Mouse (Mus musculus) heart, embryonic 13.5 days (tissue): ENCODE measurements around the gene Fam205c. TPM values are rescaled to one million over a fixed set of nuclear protein-coding genes. Genes with fewer than 3 reads are reported as not detected.

Source experiments
- ATAC-seq: fragments of 200-750 bp; cut with Nextera tagmentation; 2 replicates; pipeline ENCODE4 v1.8.0; 2017; ENCODE audit warnings: moderate TSS enrichment; ENCODE audit not compliant: insufficient number of reproducible peaks, low FRiP score, low TSS enrichment; ENCODE audit errors: extremely low read depth
- H3K27ac ChIP-seq: fragments of 300-500 bp; sonication (generic); replicated peaks from 2 replicates; pipeline ENCODE4 v1.5.1; 2015; ENCODE audit warnings: moderate library complexity, mild to moderate bottlenecking, inconsistent platforms
- H3K27me3 ChIP-seq: fragments of 300-500 bp; sonication (generic); replicated peaks from 2 replicates; pipeline ENCODE4 v1.6.1; 2015; ENCODE audit warnings: mild to moderate bottlenecking, inconsistent platforms
- H3K36me3 ChIP-seq: fragments of 300-500 bp; sonication (generic); 2 replicates; pipeline ENCODE4 v1.6.1; 2015; ENCODE audit warnings: mild to moderate bottlenecking, inconsistent platforms
- H3K4me1 ChIP-seq: fragments of 300-500 bp; sonication (generic); 2 replicates; pipeline ENCODE4 v1.6.1; 2015; ENCODE audit warnings: inconsistent platforms
- H3K4me2 ChIP-seq: fragments of 300-500 bp; sonication (generic); 2 replicates; pipeline ENCODE4 v1.6.1; 2015; ENCODE audit warnings: inconsistent platforms, mild to moderate bottlenecking, moderate library complexity
- H3K4me3 ChIP-seq: fragments of 300-500 bp; sonication (generic); 2 replicates; pipeline ENCODE4 v1.5.1; 2015; ENCODE audit warnings: moderate library complexity, mild to moderate bottlenecking, inconsistent platforms
- H3K9ac ChIP-seq: fragments of 300-500 bp; sonication (generic); 2 replicates; pipeline ENCODE4 v1.6.1; 2015; ENCODE audit warnings: inconsistent platforms, mild to moderate bottlenecking, moderate library complexity
- H3K9me3 ChIP-seq: fragments of 300-500 bp; sonication (generic); 2 replicates; pipeline ENCODE4 v1.6.1; 2016; ENCODE audit warnings: inconsistent platforms
- WGBS: fragments of 180-500 bp; shearing (Covaris S2); methylation state at CpG from one replicate; pipeline ENCODE4 v1.1.7; 2015; ENCODE audit warnings: mixed read lengths; 5-methylcytosine and 5-hydroxymethylcytosine counted together
- polyA plus RNA-seq: library from polyadenylated mRNA; unstranded; fragments of >200 nt; fragmentation: Nextera tagmentation; extraction: Ambion mirVana; gene quantifications from 2 replicates; pipeline ENCODE4 v1.2.1, GENCODE M21; 2015

Fam205c gene
- polyA plus RNA-seq: 0.20 and 0.23 TPM in 2 replicates

DNA sequence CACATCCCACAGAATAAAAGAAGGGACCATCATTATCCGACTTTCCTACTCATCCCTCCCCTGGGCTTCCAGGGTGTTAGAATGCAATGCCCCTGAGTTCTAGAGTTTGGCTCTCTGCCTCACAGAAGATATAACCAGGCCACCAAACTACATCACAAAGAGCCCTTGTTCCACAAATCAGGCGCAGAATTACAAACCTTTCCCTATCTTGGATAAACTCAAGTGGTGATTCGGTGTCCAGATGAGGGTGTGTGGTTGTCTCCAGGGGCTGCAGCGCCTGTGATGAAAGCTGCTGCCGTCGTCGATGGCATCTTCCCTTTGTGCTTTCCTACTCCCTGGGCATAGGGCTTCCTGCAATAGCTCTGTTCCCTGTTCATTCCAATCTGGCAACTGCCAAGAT lies at the start of gene Fam205c:
Gene Fam205c, minus strand, starts transcription at position 101 of the 400 bp plus-strand sequence.
- H3K4me3 ChIP-seq: no peak within 1 kb of the TSS
- no peak within 1 kb of the TSS for H3K27ac ChIP-seq
- WGBS: 69% methylated on average over 7 of the region's 7 CpGs
- H3K36me3 ChIP-seq: no peaks in the 10 kb centered on the region
- no peak within 1 kb of the TSS for H3K4me2 ChIP-seq
- no peak for ATAC-seq
- no peaks in the 10 kb centered on the region for H3K9me3 ChIP-seq
- H3K4me1 ChIP-seq: no peaks in the 10 kb centered on the region
- H3K9ac ChIP-seq: no peak within 1 kb of the TSS
- peaks cover 25% of the 10 kb centered on the region; the same call in 1 of the 2 replicates for H3K27me3 ChIP-seq

DNA sequence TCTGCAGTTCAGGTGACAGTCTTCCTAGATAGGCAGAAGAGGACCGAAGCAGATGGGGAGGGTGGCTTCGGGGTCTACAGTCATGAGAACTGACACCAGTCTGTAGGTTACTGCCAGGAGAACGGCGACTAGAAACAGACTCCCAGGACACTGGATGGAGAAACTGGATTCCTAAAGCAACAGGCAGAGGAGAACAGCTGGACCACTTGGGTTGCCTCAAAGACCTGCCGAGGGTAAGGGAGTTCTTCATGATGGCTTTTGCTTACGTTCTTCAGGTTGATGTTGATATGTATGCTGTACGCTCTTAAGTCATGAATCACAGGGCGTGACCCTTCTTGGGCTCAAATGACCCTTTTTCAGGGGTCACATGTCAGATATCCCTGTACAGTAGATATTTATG lies 48.4 kb upstream of the Fam205c start:
- Histone ChIP-seq H3K9me3 (no peaks in the 10 kb centered on the region), H3K27ac (no peak overlapping the region), H3K27me3 (peaks cover 64% of the 10 kb centered on the region), H3K9ac (no peak overlapping the region), H3K4me3 (no peak overlapping the region), H3K4me2 (no peak overlapping the region), H3K4me1 (peaks cover 3% of the 10 kb centered on the region; the same call in 1 of the 2 replicates), H3K36me3 (no peaks in the 10 kb centered on the region)
- WGBS: 76% methylated on average over 8 of the region's 8 CpGs
- no peak for ATAC-seq

DNA sequence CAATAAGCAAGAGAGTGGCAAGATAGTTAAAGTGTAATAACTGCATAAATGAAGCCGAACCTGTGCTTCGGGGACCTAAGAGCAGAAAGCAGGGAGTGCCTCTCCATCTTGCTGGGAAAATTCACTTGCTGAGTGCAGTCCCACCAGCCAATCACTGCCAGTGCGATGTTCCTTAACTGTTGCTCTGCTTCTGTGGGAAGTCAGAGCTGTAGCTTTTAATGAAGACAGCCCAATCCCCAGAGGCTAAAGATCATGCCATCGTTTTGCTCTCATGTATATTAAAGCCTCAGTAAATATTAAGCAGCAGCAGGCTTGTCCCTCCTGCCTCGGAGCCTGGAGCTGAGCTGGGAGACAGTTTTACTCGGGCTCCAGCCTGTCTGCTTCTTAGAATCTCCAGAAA lies 48.0 kb upstream of the Fam205c start:
- no peak overlapping the region for H3K27ac ChIP-seq
- H3K4me3 ChIP-seq: no peak overlapping the region
- H3K4me1 ChIP-seq: peaks cover 6% of the 10 kb centered on the region; the same call in 1 of the 2 replicates
- no peak overlapping the region for H3K4me2 ChIP-seq
- H3K27me3 ChIP-seq: peaks cover 68% of the 10 kb centered on the region
- 63% methylated on average over 6 of the region's 6 CpGs for WGBS
- no peak for ATAC-seq
- no peaks in the 10 kb centered on the region for H3K36me3 ChIP-seq
- no peaks in the 10 kb centered on the region for H3K9me3 ChIP-seq
- H3K9ac ChIP-seq: no peak overlapping the region

DNA sequence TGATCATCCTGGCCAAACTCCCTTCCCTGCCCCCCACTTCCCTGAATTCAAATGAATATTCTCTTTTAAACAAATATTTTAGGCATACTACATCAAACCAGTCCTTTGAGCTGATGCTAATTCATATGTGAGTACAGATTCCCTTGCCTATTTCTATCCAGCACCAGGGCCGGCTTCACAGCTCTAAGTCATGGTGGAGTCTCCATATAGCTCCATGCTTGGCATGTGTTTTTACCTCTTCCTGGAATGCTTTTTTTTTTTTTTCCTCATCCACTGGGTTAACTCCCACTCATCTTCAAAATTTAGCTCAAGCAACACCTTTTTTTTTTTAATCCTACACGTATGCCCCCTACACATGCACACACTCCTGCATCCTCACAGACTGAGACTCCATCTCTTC lies 47.5 kb upstream of the Fam205c start:
- WGBS: 75% methylated on average over 2 of the region's 2 CpGs
- no peak for ATAC-seq
- H3K36me3 ChIP-seq: no peaks in the 10 kb centered on the region
- peaks cover 6% of the 10 kb centered on the region; the same call in 1 of the 2 replicates for H3K4me1 ChIP-seq
- H3K9me3 ChIP-seq: no peaks in the 10 kb centered on the region
- H3K27me3 ChIP-seq: peaks cover 72% of the 10 kb centered on the region
- H3K4me3 ChIP-seq: no peak overlapping the region
- no peak overlapping the region for H3K9ac ChIP-seq
- no peak overlapping the region for H3K4me2 ChIP-seq
- H3K27ac ChIP-seq: no peak overlapping the region

DNA sequence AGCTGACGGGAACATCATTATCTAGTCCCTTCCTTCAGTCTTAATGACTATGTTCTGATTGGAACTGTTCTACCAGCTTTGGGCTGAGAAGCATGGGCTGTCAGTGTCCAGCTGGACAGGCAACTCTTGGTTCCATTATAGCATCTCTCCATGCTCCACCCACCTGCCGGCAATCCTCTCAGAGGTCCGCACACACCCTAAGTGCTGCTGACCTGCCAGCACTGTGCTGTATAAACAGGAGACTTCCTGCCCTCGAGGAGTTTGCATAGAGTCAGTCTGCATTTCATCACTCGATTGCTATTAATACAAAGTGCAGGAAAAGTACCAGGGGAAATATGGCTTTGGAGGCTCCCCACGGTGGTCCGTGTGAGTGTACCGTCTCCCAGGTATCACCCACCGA lies 46.7 kb upstream of the Fam205c start:
- Histone ChIP-seq H3K36me3 (no peaks in the 10 kb centered on the region), H3K27ac (no peak overlapping the region), H3K27me3 (peaks cover 75% of the 10 kb centered on the region), H3K4me3 (no peak overlapping the region), H3K9ac (no peak overlapping the region), H3K4me1 (peaks cover 6% of the 10 kb centered on the region; the same call in 1 of the 2 replicates), H3K4me2 (no peak overlapping the region), H3K9me3 (no peaks in the 10 kb centered on the region)
- ATAC-seq: no peak
- WGBS: 71% methylated on average over 9 of the region's 9 CpGs

DNA sequence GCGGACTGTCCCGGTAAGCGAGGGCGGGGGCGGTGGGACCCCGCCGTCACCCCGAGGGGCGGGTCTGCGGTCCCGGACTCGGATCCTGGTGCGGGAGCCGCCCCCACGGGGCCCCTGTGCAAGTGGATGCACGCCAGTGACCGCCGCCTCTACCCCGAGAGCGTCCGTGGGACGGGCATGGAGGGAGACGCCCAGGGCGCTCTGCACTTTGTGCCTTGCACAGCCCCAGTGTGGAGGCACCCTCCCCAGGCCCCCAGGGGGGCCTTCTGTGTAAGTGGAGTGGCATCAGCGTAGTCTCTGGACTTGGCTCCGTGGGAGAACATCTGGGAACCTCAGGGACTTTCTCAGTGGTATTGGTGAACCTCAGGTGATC lies 43.4 kb upstream of the Fam205c start:
- Histone ChIP-seq H3K27me3 (peaks cover 71% of the 10 kb centered on the region), H3K4me1 (peaks cover 6% of the 10 kb centered on the region; the same call in 1 of the 2 replicates), H3K36me3 (no peaks in the 10 kb centered on the region), H3K4me2 (peak overlapping the region; percentile 78), H3K4me3 (peak overlapping the region; percentile 74), H3K9ac (peak overlapping the region; percentile 88), H3K9me3 (no peaks in the 10 kb centered on the region), H3K27ac (no peak overlapping the region)
- WGBS: 2% methylated on average over 26 of the region's 26 CpGs
- ATAC-seq: no peak

DNA sequence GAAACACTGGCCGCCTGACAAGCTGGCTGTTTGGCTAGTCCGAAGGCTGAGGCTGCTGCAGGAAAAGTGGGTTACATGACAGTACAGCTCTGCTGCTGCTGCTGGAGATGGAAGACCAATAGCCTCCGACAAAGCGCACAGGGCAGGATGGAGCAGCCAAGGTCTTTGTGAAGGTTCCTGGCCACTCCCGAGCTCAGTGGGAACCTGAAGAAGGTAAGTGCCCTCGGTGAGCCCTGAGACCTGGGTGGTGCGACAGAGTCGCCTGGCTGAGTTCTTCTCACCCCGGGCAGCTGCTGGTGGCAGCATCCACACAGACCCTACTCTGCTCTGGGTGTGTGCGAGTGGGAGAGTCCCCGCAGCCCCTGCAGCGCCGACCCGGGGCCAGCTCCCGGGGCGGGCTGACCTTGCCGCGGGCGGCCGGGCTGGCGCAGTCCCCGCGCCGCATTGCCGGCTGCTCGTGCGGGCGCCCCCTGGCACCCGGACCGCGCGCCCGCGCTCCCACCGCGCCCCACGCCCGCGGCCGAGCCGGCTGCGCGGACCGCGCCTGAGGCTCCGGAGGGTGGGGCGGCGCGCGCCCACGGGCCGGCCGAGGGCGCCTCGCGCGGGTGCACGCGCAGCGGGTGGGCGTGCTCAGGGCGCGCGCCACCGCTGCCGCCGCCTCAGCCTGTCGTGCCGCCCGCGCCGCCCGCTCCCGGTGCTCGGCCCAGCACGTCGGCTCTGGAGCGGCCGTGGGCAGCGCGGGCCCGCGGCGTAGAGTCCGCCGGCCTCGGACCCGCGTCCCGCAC lies 42.8 kb upstream of the Fam205c start, which contains the start of gene Phf24:
Gene Phf24, plus strand, starts transcription at position 44 of the 785 bp plus-strand sequence.
- no peak within 1 kb of the TSS for H3K27ac ChIP-seq
- peaks cover 6% of the 10 kb centered on the region; the same call in 1 of the 2 replicates for H3K4me1 ChIP-seq
- H3K9ac ChIP-seq: peak within 1 kb of the TSS; percentile 88
- 3% methylated on average over 88 of the region's 90 CpGs for WGBS
- peak within 1 kb of the TSS; percentile 78 for H3K4me2 ChIP-seq
- no peaks in the 10 kb centered on the region for H3K9me3 ChIP-seq
- no peaks in the 10 kb centered on the region for H3K36me3 ChIP-seq
- peak within 1 kb of the TSS; percentile 74 for H3K4me3 ChIP-seq
- peaks cover 76% of the 10 kb centered on the region for H3K27me3 ChIP-seq
- ATAC-seq: peak; percentile 66; the same call in 1 of the 2 replicates

DNA sequence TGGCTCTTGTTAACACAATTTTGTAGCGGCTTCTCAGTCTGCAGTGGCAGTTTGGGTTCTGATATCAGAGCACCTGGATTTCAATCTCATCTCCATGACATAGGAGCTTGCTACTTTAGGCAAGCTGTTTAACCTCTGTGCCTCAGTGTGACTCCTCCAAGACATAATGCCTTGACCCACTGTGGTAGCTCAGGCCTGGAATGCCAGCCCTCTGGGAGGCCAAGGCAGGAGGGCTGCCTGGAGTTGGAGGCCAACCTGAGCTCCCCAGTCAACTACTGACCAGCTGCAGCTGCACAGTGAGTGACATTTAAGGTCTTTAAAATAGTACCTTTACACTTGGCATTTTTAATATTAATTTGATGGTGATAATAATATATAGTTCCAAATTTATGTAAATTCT lies 41.9 kb upstream of the Fam205c start:
- 77% methylated on average over 1 of the region's 1 CpGs for WGBS
- Histone ChIP-seq H3K9ac (no peak overlapping the region), H3K4me1 (peaks cover 6% of the 10 kb centered on the region; the same call in 1 of the 2 replicates), H3K36me3 (no peaks in the 10 kb centered on the region), H3K27me3 (peaks cover 76% of the 10 kb centered on the region), H3K27ac (no peak overlapping the region), H3K4me3 (no peak overlapping the region), H3K4me2 (0 out of 2 replicates have a peak overlapping the region, but pooled peaks have one; percentile 78), H3K9me3 (no peaks in the 10 kb centered on the region)
- ATAC-seq: no peak

DNA sequence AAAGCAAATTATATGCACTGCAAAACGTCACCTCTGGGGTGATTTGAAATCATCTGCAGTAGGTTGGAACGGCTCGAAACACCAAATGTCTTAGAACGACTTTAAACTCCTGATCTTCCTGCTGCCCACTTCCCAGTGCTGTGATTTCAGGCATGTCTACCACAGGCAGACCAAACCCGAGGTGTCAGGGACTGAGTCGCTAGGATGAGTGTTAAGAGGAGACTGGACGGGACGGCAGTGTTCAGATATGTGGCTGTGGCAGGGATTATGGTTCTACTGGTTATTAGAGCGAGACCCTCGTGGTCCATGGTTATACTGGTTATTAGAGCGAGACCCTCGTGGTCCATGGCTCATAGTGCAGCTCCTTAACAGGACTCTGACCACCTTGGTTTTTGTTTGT lies 41.3 kb upstream of the Fam205c start:
- WGBS: 70% methylated on average over 12 of the region's 12 CpGs
- H3K27ac ChIP-seq: no peak overlapping the region
- H3K27me3 ChIP-seq: peaks cover 73% of the 10 kb centered on the region
- H3K4me1 ChIP-seq: peaks cover 6% of the 10 kb centered on the region; the same call in 1 of the 2 replicates
- no peak overlapping the region for H3K4me3 ChIP-seq
- no peaks in the 10 kb centered on the region for H3K9me3 ChIP-seq
- no peak overlapping the region for H3K9ac ChIP-seq
- no peak for ATAC-seq
- H3K36me3 ChIP-seq: no peaks in the 10 kb centered on the region
- no peak overlapping the region for H3K4me2 ChIP-seq

DNA sequence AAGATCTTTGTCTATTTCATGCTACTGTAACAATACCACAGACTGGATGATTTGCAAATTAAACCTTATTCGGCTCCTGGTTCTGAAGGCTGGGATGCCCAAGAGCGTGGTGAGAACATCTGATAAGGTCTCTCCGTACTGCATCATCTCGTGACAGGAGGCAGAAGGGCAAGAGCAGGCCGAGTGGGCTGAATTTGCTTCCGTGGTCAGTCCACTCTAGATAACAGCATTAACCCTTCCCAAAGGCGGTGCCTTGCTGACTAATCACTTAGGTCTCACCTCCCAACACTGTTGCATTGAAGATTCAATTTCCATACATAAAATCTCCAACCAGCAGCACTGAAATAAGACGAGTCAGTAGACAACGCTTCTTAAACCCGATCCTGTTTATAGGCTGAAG lies 39.4 kb upstream of the Fam205c start:
- H3K4me3 ChIP-seq: no peak overlapping the region
- WGBS: 34% methylated on average over 10 of the region's 10 CpGs
- H3K27ac ChIP-seq: no peak overlapping the region
- no peak for ATAC-seq
- H3K4me1 ChIP-seq: peaks cover 6% of the 10 kb centered on the region; the same call in 1 of the 2 replicates
- H3K9ac ChIP-seq: no peak overlapping the region
- no peaks in the 10 kb centered on the region for H3K36me3 ChIP-seq
- peaks cover 64% of the 10 kb centered on the region for H3K27me3 ChIP-seq
- H3K9me3 ChIP-seq: no peaks in the 10 kb centered on the region
- H3K4me2 ChIP-seq: no peak overlapping the region

DNA sequence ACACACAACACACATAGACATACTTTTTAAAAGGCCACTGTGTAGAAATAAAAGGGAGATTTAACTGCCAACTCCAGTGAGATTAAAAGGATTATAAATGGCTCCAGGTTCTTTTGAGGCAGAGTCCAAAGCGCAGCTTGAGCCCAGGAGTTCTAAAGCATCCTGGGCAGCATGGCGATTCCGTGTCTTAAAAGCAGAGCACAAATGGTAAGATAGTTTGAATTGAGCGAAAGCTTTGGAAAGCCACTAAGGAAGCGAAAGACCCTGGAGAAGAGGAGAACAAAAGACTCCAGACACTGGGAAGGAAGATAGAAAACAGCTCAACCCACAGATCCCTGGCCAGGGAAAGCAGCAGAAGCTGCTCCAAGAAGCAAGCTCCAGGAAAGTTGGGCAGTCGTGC lies 30.9 kb upstream of the Fam205c start:
- 77% methylated on average over 6 of the region's 6 CpGs for WGBS
- Histone ChIP-seq H3K4me3 (no peak overlapping the region), H3K27ac (no peak overlapping the region), H3K27me3 (peaks cover 16% of the 10 kb centered on the region; the same call in 1 of the 2 replicates), H3K4me2 (no peak overlapping the region), H3K36me3 (no peaks in the 10 kb centered on the region), H3K9me3 (no peaks in the 10 kb centered on the region), H3K4me1 (no peaks in the 10 kb centered on the region), H3K9ac (no peak overlapping the region)
- no peak for ATAC-seq

DNA sequence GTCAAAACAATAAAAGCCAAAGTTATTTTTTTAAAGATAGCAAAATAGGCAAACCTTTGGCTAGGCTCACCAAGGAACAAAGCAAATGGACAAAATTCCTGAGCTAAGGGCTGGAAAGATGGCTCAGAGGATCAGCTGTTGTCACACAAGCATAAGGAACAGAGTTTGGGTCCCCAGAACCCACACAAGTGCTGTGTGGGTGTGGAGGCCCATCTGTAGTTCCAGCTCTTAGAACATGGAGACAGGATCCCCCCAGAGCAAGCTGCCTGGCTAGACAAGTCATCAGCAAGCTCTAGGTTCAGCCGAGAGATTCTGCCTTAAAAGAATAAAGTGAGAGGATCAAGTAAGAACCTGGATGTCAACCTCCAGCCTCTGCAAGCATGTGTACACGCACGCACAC lies 30.5 kb upstream of the Fam205c start:
- Histone ChIP-seq H3K9ac (no peak overlapping the region), H3K4me1 (no peaks in the 10 kb centered on the region), H3K27ac (no peak overlapping the region), H3K4me3 (no peak overlapping the region), H3K4me2 (no peak overlapping the region), H3K36me3 (no peaks in the 10 kb centered on the region), H3K9me3 (no peaks in the 10 kb centered on the region), H3K27me3 (peaks cover 17% of the 10 kb centered on the region; the same call in 1 of the 2 replicates)
- 89% methylated on average over 3 of the region's 3 CpGs for WGBS
- no peak for ATAC-seq
